Mouse (Mus musculus) neural tube, embryonic 11.5 days (tissue): Measurements from ENCODE around the gene Pacsin2. TPM values are rescaled to one million over a fixed set of nuclear protein-coding genes. Genes with fewer than 3 reads are reported as not detected.
"Not testable (repeated sequence)": the region's sequence is repeated elsewhere in the genome, so short reads cannot be mapped to it uniquely, and the experiment has no call there.

ENCODE experiments used
- ATAC-seq: fragments of 200-750 bp; cut with Nextera tagmentation; 2 replicates; pipeline ENCODE4 v1.8.0; 2017; ENCODE audit warnings: moderate number of reproducible peaks, mild to moderate bottlenecking, moderate TSS enrichment, moderate library complexity; ENCODE audit not compliant: insufficient read depth, low FRiP score, low TSS enrichment
- DNase-seq: peaks from one replicate; pipeline ENCODE4 v3.0.0-alpha.2; 2015; ENCODE audit warnings: low spot score
- H3K27ac ChIP-seq: fragments of 300-500 bp; sonication (generic); 2 replicates; pipeline ENCODE4 v1.5.1; 2014; ENCODE audit warnings: low read depth, mild to moderate bottlenecking, low read length
- H3K27me3 ChIP-seq: fragments of 300-500 bp; sonication (generic); 2 replicates; pipeline ENCODE4 v1.6.1; 2014; ENCODE audit warnings: mild to moderate bottlenecking, low read length, mixed read lengths; ENCODE audit not compliant: control insufficient read depth, insufficient read depth
- H3K36me3 ChIP-seq: fragments of 300-500 bp; sonication (generic); 2 replicates; pipeline ENCODE4 v1.6.1; 2014; ENCODE audit warnings: mild to moderate bottlenecking, low read length, moderate library complexity, mixed read lengths; ENCODE audit not compliant: control insufficient read depth, insufficient read depth
- H3K4me1 ChIP-seq: fragments of 300-500 bp; sonication (generic); 2 replicates; pipeline ENCODE4 v1.6.1; 2014; ENCODE audit warnings: low read length, mixed read lengths; ENCODE audit not compliant: control insufficient read depth, insufficient read depth
- H3K4me2 ChIP-seq: fragments of 300-500 bp; sonication (generic); 2 replicates; pipeline ENCODE4 v1.6.1; 2014; ENCODE audit warnings: low read depth, mild to moderate bottlenecking, moderate library complexity
- H3K4me3 ChIP-seq: fragments of 300-500 bp; sonication (generic); 2 replicates; pipeline ENCODE4 v1.5.1; 2014; ENCODE audit warnings: low read depth, low read length
- H3K9ac ChIP-seq: fragments of 300-500 bp; sonication (generic); 2 replicates; pipeline ENCODE4 v1.6.1; 2014; ENCODE audit warnings: mild to moderate bottlenecking, low read length
- H3K9me3 ChIP-seq: fragments of 300-500 bp; sonication (generic); 2 replicates; pipeline ENCODE4 v1.6.1; 2016; ENCODE audit warnings: low read length; ENCODE audit not compliant: control insufficient read depth
- whole genome bisulfite sequencing: fragments of 180-500 bp; shearing (Covaris S2); extraction: QIAGEN DNeasy Blood & Tissue Kit; methylation state at CpG from one replicate; pipeline ENCODE4 v1.1.7; 2014; 5-methylcytosine and 5-hydroxymethylcytosine counted together
- polyA plus RNA-seq: library from polyadenylated mRNA; unstranded; fragments of >200 nt; fragmentation: Nextera tagmentation; extraction: Ambion mirVana; gene quantifications from 2 replicates; pipeline ENCODE4 v1.2.1, GENCODE M21; 2014

The Pacsin2 gene
- polyA plus RNA-seq, 1 experiment from 2014 or later: 46.2 TPM

DNA sequence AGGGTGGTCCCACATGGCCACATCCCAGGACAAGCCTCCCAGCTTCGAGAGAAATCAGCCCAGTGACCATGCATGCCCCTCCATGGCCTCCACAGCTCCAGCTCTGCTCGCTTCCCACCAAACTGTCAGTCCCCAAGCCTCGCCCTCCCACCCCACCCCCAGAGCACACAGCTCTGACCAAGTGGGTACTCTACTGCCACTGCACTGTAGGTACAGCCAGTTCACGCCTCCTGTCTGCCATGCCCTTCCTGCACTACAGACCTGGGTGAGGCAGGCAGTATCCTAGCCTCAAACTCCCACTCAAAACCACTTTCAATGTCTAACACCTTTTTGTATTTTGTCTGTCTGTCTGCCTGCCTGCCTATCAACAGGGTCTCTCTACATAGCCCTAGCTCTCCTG, 53.7 kb downstream of the Pacsin2 start:
- H3K36me3 ChIP-seq: no peaks in the 10 kb centered on the region
- no peaks in the 10 kb centered on the region for H3K27me3 ChIP-seq
- ATAC-seq (no peak), DNase-seq (no peak)
- H3K9me3 ChIP-seq: no peaks in the 10 kb centered on the region
- no peak overlapping the region for H3K4me2 ChIP-seq
- H3K27ac ChIP-seq: no peak overlapping the region
- H3K9ac ChIP-seq: no peak overlapping the region
- no peak overlapping the region for H3K4me3 ChIP-seq
- no peaks in the 10 kb centered on the region for H3K4me1 ChIP-seq
- 93% methylated on average over 4 of the region's 4 CpGs for WGBS

DNA sequence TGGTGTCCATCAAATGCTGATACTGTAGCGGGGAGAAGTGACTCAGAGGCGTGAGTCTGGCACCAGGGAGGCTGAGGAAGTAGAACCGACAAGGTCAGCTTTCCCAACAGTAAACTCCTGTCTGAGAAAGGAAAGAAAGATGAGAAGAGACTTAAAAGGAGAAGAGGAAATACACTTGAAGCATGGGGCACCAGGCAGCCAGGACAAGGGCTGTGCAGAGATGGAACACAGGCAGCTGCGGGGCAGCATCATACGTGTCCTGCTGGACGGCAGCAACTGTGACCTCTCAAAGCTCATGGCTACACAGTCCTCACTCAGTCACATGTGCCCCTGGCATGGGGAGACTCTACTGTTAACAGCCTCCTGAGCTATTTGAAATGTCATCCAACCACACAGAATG, 54.1 kb downstream of the Pacsin2 start:
- no peaks in the 10 kb centered on the region for H3K36me3 ChIP-seq
- no peak overlapping the region for H3K9ac ChIP-seq
- H3K4me1 ChIP-seq: no peaks in the 10 kb centered on the region
- WGBS: 78% methylated on average over 6 of the region's 6 CpGs
- H3K9me3 ChIP-seq: no peaks in the 10 kb centered on the region
- DNase-seq: no peak
- H3K4me3 ChIP-seq: no peak overlapping the region
- H3K27ac ChIP-seq: no peak overlapping the region
- H3K27me3 ChIP-seq: no peaks in the 10 kb centered on the region
- H3K4me2 ChIP-seq: no peak overlapping the region
- ATAC-seq: no peak

DNA sequence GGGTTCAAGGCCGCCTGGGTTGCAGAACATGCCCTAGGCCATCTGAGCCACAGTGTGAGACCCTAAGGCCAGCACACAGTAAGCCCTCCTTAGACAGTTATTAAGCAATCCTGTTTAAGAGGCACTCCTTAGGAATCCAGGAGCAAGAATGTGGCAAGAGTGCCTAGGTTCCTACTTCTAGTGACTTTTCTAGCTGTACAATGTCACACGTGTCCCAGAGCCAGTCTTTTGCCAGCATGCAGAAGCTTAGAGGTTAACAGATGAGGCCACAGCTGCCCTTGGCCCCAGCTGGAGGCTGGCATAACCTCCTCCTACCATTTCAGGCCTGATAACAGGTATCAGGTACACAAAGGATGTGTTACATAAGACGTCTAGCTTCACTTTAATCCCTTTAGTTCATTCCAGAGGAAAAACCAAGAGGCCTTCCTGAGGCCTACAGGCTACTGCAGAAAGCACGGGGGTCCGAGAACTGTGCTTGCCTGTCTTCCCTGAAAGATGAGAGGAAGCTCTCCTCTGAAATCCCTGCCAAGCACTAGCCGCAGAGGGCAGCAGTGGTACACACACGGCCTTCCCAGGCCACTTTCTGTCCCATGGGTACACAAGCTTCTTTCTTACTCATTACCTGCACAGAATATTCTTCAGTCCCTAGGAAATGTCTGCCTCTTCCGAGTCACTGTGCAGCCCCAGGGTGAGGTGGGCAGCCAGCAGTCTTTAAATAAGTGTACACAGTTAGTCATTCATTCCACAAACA, 55.5 kb downstream of the Pacsin2 start:
- no peak overlapping the region for H3K27ac ChIP-seq
- ATAC-seq (no peak), DNase-seq (no peak)
- no peaks in the 10 kb centered on the region for H3K9me3 ChIP-seq
- H3K36me3 ChIP-seq: no peaks in the 10 kb centered on the region
- no peaks in the 10 kb centered on the region for H3K4me1 ChIP-seq
- H3K9ac ChIP-seq: no peak overlapping the region
- H3K27me3 ChIP-seq: no peaks in the 10 kb centered on the region
- no peak overlapping the region for H3K4me3 ChIP-seq
- H3K4me2 ChIP-seq: no peak overlapping the region
- WGBS: 82% methylated on average over 8 of the region's 8 CpGs

DNA sequence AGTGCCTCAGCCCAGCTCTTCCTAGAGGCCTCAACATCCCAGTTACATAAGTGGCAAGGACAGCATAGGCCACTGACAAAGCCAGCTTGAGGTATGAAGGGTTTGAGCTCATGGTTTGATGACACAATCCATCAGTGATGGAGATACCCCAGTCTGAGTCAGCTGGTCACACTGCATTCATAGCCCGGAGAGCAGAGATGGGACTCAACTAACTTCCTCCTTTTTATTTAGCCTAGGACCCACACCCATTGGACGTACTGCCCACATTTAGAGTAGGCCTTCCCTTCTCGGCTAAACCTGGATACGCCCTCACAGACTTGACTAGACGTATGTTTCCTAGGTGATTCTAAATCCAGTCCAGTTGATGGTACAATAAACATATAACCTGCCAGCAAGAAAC, 56.2 kb downstream of the Pacsin2 start:
- no peaks in the 10 kb centered on the region for H3K27me3 ChIP-seq
- no peak overlapping the region for H3K9ac ChIP-seq
- H3K4me3 ChIP-seq: no peak overlapping the region
- DNase-seq: no peak
- WGBS: 92% methylated on average over 5 of the region's 5 CpGs
- no peak overlapping the region for H3K27ac ChIP-seq
- H3K9me3 ChIP-seq: no peaks in the 10 kb centered on the region
- no peak overlapping the region for H3K4me2 ChIP-seq
- no peaks in the 10 kb centered on the region for H3K4me1 ChIP-seq
- no peak for ATAC-seq
- no peaks in the 10 kb centered on the region for H3K36me3 ChIP-seq

DNA sequence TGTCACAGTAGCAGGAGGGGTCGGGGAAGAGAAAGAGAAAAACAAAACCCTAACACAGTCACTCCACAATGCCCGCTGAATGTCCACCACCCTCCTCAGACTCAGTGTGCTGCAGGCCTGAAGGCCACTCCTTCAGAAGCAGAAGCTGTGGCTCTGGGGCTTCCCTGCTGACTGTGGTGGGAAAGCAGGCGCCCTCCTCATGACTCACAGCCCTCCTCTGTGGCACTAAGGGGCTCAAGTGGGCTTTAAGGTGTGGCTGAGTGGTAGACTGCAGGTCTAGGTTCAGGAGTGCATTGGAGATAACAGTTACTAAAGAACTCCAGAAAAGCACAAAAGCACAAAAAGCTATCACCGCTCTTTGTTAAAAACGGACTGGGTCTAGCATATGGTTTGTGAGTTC, 56.9 kb downstream of the Pacsin2 start:
- Histone ChIP-seq H3K27me3 (no peaks in the 10 kb centered on the region), H3K4me2 (no peak overlapping the region), H3K4me1 (no peaks in the 10 kb centered on the region), H3K36me3 (no peaks in the 10 kb centered on the region), H3K9me3 (no peaks in the 10 kb centered on the region), H3K4me3 (no peak overlapping the region), H3K27ac (no peak overlapping the region), H3K9ac (no peak overlapping the region)
- no peak for ATAC-seq
- WGBS: 91% methylated on average over 5 of the region's 5 CpGs
- DNase-seq: no peak

DNA sequence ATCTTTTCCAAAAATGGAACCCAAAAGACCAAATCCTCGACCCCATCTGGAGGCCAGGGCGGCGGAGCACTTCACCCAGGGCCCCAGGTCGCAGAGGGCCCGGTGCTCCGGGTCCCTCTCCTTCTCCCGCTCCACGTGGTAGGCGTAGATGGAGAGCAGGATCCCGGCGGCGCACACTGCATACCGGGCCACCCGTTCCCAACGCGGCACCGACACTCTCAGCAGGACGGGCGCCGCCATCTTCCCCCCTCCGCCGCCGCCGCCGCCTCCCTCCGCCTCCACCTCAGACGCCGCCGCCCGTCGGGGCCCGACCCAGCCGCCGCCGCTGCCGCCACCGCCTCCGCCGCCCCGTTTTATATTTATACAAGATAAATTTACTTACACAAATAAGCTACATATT, 58.5 kb downstream of the Pacsin2 start:
- H3K4me1 ChIP-seq, H3K9ac ChIP-seq, H3K36me3 ChIP-seq, ATAC-seq, DNase-seq, H3K27me3 ChIP-seq, H3K9me3 ChIP-seq, H3K27ac ChIP-seq, H3K4me2 ChIP-seq, H3K4me3 ChIP-seq: not testable (repeated sequence)
- WGBS: 89% methylated on average over 17 of the region's 40 CpGs

DNA sequence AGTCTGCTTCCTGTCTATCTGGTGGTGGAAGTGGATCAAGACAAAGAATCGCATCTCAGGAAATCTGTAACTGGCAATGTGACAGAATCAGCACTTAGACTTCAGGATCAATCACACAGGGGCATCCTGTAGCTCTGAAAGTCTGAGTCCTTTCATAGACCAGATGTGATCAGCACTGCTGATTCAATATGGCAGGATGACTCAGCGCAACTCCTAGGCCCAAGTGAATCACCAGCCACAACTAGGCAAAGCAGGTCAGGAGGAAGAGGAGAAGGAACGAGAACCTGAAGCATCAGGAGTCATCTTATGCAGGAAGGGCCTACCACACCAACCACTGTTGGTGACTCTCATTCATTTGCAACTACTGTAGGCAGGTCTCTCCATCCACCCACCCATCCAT, 60.4 kb downstream of the Pacsin2 start:
- WGBS: 93% methylated on average over 3 of the region's 3 CpGs
- H3K27me3 ChIP-seq: no peaks in the 10 kb centered on the region
- no peaks in the 10 kb centered on the region for H3K36me3 ChIP-seq
- no peaks in the 10 kb centered on the region for H3K9me3 ChIP-seq
- H3K4me1 ChIP-seq: no peaks in the 10 kb centered on the region
- H3K27ac ChIP-seq: no peak overlapping the region
- H3K4me3 ChIP-seq: no peak overlapping the region
- DNase-seq (no peak), ATAC-seq (no peak)
- H3K4me2 ChIP-seq: no peak overlapping the region
- no peak overlapping the region for H3K9ac ChIP-seq

DNA sequence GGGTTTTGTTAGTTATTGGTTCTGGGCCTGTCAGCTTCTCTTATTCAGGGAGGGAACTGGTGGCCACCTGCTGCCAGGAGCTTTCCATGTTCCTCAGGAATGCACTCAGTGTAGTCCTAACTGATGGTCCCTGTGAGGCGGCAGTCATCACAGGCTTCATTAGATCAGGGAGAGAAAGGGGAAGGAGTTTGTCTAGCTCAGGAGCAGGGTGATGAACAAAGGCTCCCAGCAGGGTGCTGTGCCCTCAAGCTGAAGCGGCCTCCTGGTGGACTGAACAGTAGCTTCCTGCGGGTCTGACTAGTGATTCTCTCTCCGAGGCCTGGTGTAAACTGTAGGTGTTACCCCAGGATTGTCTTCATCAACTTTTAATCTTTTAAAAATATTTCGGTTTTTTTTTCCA, 61.4 kb downstream of the Pacsin2 start:
- DNase-seq (no peak), ATAC-seq (no peak)
- WGBS: 44% methylated on average over 5 of the region's 5 CpGs
- Histone ChIP-seq H3K9ac (no peak overlapping the region), H3K27ac (no peak overlapping the region), H3K36me3 (no peaks in the 10 kb centered on the region), H3K9me3 (no peaks in the 10 kb centered on the region), H3K4me3 (no peak overlapping the region), H3K4me1 (no peaks in the 10 kb centered on the region), H3K4me2 (no peak overlapping the region), H3K27me3 (no peaks in the 10 kb centered on the region)

DNA sequence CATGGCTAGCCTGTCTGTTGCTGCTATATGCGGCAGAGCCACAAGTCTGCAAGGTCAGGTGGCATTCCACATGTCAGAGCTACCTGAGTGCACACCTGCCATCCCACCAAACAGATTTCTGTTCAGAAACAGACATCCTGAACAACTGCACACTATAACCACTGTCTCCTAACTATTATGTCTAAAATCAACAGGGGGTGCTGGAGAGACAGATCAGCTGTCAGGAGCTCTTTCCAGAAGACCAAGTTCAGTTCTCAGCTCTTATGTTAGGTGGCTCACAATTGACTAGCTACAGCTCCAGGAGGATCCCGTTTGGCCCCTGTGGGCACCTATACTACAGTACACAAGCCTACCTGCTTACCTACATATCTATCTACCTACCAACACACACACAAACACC, 71.7 kb downstream of the Pacsin2 start:
- Histone ChIP-seq H3K4me1 (no peaks in the 10 kb centered on the region), H3K4me3 (no peak overlapping the region), H3K9me3 (no peaks in the 10 kb centered on the region), H3K4me2 (no peak overlapping the region), H3K9ac (no peak overlapping the region), H3K36me3 (no peaks in the 10 kb centered on the region), H3K27me3 (no peaks in the 10 kb centered on the region), H3K27ac (no peak overlapping the region)
- ATAC-seq: no peak
- WGBS: 85% methylated on average over 2 of the region's 2 CpGs
- DNase-seq: no peak
